Mouse (Mus musculus) cerebellum, adult 2 months (tissue): ENCODE results near the gene Mfsd6.

Experiments used
- CTCF ChIP-seq: fragments of 200-500 bp; IDR thresholded peaks from 2 replicates; pipeline ENCODE4 v1.5.1; 2011; ENCODE audit warnings: low read depth, mild to moderate bottlenecking, control low read depth, low read length, moderate library complexity, borderline replicate concordance; ENCODE audit not compliant: insufficient read depth
- POLR2A ChIP-seq: fragments of 200-500 bp; IDR thresholded peaks from 2 replicates; pipeline ENCODE4 v1.6.1; 2011; ENCODE audit warnings: low read length, control low read depth, borderline replicate concordance; ENCODE audit not compliant: insufficient read depth

- TF ChIP-seq CTCF (no peak), POLR2A (no peak)
Observed at GRCm38 (mm10) chr1:52618217-52618616, 109.0 kb downstream of the Mfsd6 start.
